Mouse (Mus musculus): Measurements from ENCODE around the gene Bysl.
"Not testable (repeated sequence)": the region's sequence is repeated elsewhere in the genome, so short reads cannot be mapped to it uniquely, and the experiment has no call there.

The Bysl gene

GRCm38 (mm10) chr17:47610849-47611660, at the start of gene Bysl, which contains the start of the genes Med20 and Gm20517:
Bysl (minus strand) TSS chr17:47611492.
Med20 (plus strand) TSS chr17:47611582.
Gm20517 (plus strand) TSS chr17:47611589.
- peak; percentile 98 for DNase-seq (ENCODE audit: low read depth, low spot score)

- no peak for DNase-seq (ENCODE audit: low read depth, low spot score)
Observed at GRCm38 (mm10) chr17:47658741-47659243, 47.5 kb upstream of the Bysl start.

GRCm38 (mm10) chr17:47657901-47658300, 46.6 kb upstream of the Bysl start:
- no peak for DNase-seq (ENCODE audit: low read depth, low spot score)

- no peak for DNase-seq (ENCODE audit: low read depth, low spot score)
Observed at GRCm38 (mm10) chr17:47655697-47656096, 44.4 kb upstream of the Bysl start.

- DNase-seq (ENCODE audit: low read depth, low spot score), result not testable (repeated sequence)
Observed at GRCm38 (mm10) chr17:47654346-47654745, 43.1 kb upstream of the Bysl start.

- no peak for DNase-seq (ENCODE audit: low read depth, low spot score)
Observed at GRCm38 (mm10) chr17:47651953-47652352, 40.7 kb upstream of the Bysl start.

GRCm38 (mm10) chr17:47648966-47649365, 37.7 kb upstream of the Bysl start:
- no peak for DNase-seq (ENCODE audit: low read depth, low spot score)

GRCm38 (mm10) chr17:47646683-47647082, 35.4 kb upstream of the Bysl start:
- DNase-seq (ENCODE audit: low read depth, low spot score), result peak; percentile 80

GRCm38 (mm10) chr17:47642992-47643391, 31.7 kb upstream of the Bysl start:
- DNase-seq (ENCODE audit: low read depth, low spot score), result no peak

- DNase-seq (ENCODE audit: low read depth, low spot score), result no peak
Observed at GRCm38 (mm10) chr17:47633999-47634770, 22.9 kb upstream of the Bysl start.

GRCm38 (mm10) chr17:47632181-47632840, 21.0 kb upstream of the Bysl start:
- DNase-seq (ENCODE audit: low read depth, low spot score), result no peak

GRCm38 (mm10) chr17:47630678-47631065, 19.4 kb upstream of the Bysl start, which contains the start of gene Usp49:
Usp49 (plus strand) TSS chr17:47630690.
- no peak for DNase-seq (ENCODE audit: low read depth, low spot score)

GRCm38 (mm10) chr17:47629717-47630677, 18.7 kb upstream of the Bysl start:
- DNase-seq (ENCODE audit: low read depth, low spot score), result no peak

- DNase-seq (ENCODE audit: low read depth, low spot score), result peak; percentile 96
Observed at GRCm38 (mm10) chr17:47628851-47629676, 17.8 kb upstream of the Bysl start.

GRCm38 (mm10) chr17:47627791-47628190, 16.5 kb upstream of the Bysl start:
- no peak for DNase-seq (ENCODE audit: low read depth, low spot score)

GRCm38 (mm10) chr17:47626031-47626430, 14.7 kb upstream of the Bysl start:
- no peak for DNase-seq (ENCODE audit: low read depth, low spot score)

- no peak for DNase-seq (ENCODE audit: low read depth, low spot score)
Observed at GRCm38 (mm10) chr17:47625088-47625487, 13.8 kb upstream of the Bysl start.

GRCm38 (mm10) chr17:47624572-47624971, 13.3 kb upstream of the Bysl start:
- DNase-seq (ENCODE audit: low read depth, low spot score), result not testable (repeated sequence)

- no peak for DNase-seq (ENCODE audit: low read depth, low spot score)
Observed at GRCm38 (mm10) chr17:47622912-47623554, 11.7 kb upstream of the Bysl start.

Data from CD4-positive helper T cell, adult 2 months (primary cell).